Mouse (Mus musculus): ENCODE results near the gene Actrt2. TPM values are rescaled to one million over a fixed set of nuclear protein-coding genes. Genes with fewer than 3 reads are reported as not detected.

Actrt2 gene
- polyA plus RNA-seq, 1 experiment = not detected

DNA sequence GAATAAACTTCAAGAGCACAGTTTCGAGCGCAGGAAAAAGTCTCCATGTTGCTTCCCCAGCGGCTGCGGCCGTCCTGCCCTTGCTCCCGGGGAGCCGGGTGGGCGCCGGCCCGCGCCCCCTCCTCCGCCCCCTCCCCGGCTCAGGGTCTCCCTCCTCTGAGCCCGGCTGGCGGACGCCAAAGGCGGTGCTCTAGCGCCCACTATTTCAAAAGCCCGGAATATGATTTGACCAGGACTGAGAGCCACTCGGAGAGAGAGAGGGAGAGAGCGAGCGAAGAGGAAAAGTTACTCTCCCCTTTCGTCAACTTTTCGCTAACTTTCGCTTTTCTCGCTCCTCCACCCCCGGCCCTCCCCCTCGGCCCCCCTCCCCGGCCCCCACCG, 31.6 kb downstream of the Actrt2 start:
- DNase-seq (ENCODE audit: low read depth) = peak; percentile 90
- TF ChIP-seq CTCF (IDR thresholded peaks at IDR 0.05; ENCODE audit: borderline replicate concordance, extremely low read depth, insufficient read depth, insufficient read length) (peak; percentile 42; the same call in 1 of the 2 replicates), POLR2A (IDR thresholded peaks at IDR 0.05; ENCODE audit: borderline replicate concordance, extremely low read depth, insufficient read depth, insufficient read length, poor library complexity, severe bottlenecking) (no peak)

DNA sequence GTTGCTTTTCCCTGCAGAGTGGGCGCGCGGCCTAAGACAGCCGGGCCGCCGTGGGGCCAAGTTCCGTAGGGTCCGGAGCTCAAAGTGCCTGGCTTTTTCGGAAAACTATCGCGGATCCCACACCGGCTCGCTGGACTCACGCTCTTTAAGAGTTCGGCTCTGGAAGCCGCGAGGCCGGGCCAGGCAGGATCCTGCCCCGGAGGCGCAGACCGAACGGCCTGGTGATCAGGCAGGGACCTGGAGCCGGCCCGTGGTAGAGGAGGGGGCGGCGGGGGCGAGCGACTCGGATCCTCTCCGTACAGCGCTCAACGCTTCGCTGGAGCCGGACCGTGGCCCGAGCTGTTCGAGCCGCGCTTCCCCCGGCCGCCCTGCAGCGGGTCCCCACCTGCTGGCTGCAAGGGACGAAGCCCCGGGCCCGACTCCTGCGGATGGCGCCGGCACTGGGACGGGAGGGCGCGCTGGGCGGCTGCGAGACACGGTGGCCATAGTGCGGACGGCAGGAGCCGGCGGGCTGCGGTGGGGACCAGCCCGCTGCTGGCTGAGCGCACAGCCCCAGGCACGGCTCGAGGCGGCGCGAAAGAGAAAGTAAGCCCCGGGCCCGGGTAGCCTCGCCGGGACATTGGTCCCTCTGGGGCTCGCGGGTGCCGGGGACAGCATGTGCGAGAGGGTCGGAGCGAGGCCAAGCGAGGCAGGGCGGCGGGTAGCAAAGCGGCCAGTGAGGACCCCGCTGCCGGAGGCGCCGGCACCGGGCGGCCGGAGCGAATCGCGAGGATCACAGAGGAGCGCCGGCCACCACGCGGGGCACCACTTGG, 32.2 kb downstream of the Actrt2 start:
- peak; percentile 62 for DNase-seq (ENCODE audit: low read depth)
- TF ChIP-seq CTCF (IDR thresholded peaks at IDR 0.05; ENCODE audit: borderline replicate concordance, extremely low read depth, insufficient read depth, insufficient read length) = no peak
- TF ChIP-seq POLR2A (IDR thresholded peaks at IDR 0.05; ENCODE audit: borderline replicate concordance, extremely low read depth, insufficient read depth, insufficient read length, poor library complexity, severe bottlenecking) = no peak

DNA sequence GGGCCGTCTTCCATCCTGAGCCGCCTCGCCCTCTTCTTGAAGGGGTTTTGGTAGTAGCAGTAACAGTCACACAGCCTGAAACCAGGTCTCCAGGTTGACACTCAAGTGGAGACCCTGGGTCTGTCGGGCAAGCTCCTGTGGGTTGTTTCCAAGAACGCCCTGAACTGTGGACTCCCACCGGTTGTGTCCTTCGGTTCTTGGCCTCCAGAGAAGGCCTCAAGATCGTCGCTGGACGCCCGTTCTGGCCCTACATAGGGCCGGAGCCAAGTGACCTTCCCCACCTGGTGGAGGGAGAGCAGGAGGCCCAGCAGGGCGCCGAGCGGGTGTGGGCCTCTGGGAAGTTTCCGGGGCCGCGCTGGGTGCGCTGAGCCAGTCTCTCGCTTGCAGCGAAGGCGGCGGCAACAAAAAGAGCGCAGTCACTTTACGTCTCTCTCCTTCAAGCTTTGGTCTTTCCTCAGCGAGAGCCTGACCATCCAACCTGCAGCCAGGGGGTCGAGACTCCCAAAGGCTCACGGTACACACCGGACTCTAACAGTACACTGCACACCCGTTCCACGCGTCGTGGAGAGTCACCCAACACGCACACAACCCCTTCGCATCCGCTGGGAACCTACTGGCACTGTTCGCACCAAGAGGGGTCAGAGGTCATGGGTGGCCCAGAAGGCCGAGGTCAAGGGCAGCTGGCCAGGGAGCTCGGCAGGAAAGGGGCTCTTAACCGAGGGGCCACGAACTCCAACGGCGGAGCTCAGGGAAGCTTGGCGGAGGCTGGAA, 33.0 kb downstream of the Actrt2 start:
- no peak for TF ChIP-seq POLR2A (IDR thresholded peaks at IDR 0.05; ENCODE audit: borderline replicate concordance, extremely low read depth, insufficient read depth, insufficient read length, poor library complexity, severe bottlenecking)
- TF ChIP-seq CTCF (IDR thresholded peaks at IDR 0.05; ENCODE audit: borderline replicate concordance, extremely low read depth, insufficient read depth, insufficient read length) = no peak
- peak; percentile 47 for DNase-seq (ENCODE audit: low read depth)

GRCm38 (mm10) chr4:154634001-154634400, 33.7 kb downstream of the Actrt2 start:
- DNase-seq (ENCODE audit: low read depth) = no peak
- TF ChIP-seq CTCF (IDR thresholded peaks at IDR 0.05; ENCODE audit: borderline replicate concordance, extremely low read depth, insufficient read depth, insufficient read length) = no peak
- no peak for TF ChIP-seq POLR2A (IDR thresholded peaks at IDR 0.05; ENCODE audit: borderline replicate concordance, extremely low read depth, insufficient read depth, insufficient read length, poor library complexity, severe bottlenecking)

- peak; percentile 61 for DNase-seq (ENCODE audit: low read depth)
Measured at GRCm38 (mm10) chr4:154632800-154633764, 34.6 kb downstream of the Actrt2 start.

DNA sequence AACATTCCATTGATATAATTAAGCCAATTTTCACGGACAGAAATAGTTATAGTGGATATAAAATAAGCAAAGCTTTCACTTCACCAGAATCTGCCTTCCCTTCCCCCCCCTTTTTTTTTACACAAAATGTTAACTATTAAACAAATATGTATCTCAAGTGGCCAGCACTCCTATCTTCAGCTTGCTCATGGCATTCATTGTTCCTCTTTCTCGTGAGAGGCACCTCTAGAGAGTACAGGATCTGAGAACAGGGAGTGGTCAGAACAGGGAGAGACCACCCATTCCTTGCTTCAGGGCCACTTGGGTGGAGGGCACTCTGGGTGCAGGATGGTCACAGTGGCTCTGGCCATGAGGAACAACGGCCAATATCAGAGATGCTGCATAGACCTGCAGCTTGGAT, 36.9 kb downstream of the Actrt2 start:
- TF ChIP-seq POLR2A (IDR thresholded peaks at IDR 0.05; ENCODE audit: borderline replicate concordance, extremely low read depth, insufficient read depth, insufficient read length, poor library complexity, severe bottlenecking) (no peak), CTCF (IDR thresholded peaks at IDR 0.05; ENCODE audit: borderline replicate concordance, extremely low read depth, insufficient read depth, insufficient read length) (no peak)
- DNase-seq (ENCODE audit: low read depth) = no peak

More at GRCm38 (mm10) chr4:154632800-154633764, 34.6 kb downstream of the Actrt2 start:
- TF ChIP-seq CTCF (IDR thresholded peaks at IDR 0.05; ENCODE audit: borderline replicate concordance, extremely low read depth, insufficient read depth, insufficient read length) (no peak), POLR2A (IDR thresholded peaks at IDR 0.05; ENCODE audit: borderline replicate concordance, extremely low read depth, insufficient read depth, insufficient read length, poor library complexity, severe bottlenecking) (no peak)

DNA sequence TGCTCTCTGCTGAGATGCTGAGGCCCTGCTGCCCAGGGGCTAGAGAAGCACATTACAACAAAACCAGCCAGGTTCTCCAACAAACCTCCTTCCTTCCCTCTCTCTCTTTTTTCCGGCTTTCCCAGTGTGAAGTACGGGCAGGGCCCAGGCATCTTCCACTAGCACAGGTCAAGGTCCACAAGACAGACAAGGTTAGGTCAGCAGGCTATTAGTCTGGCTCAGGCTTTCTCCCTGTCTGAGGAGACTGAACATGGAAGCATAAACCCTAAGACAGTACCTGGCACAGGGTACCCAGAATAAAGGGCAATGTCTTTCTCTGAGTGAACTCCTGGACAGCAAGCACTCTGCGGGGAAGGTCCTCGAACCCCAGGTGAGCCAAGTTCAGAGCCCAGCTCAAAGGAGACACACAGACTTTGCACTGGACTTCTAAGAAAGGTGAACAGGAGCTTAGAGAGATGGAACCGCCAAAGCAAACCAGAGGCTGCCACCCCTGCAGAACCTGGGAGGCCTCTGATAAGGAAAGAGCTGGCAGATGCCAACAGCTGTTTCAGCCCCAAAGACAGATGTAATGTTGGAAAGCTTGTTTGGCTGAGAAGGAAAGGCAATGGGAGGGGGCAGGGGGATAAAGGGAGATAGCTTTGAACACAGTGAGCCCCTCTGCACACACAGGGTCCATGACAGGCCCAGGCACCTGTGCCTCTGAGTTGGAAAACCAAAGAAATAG, 40.1 kb downstream of the Actrt2 start:
- TF ChIP-seq POLR2A (IDR thresholded peaks at IDR 0.05; ENCODE audit: borderline replicate concordance, extremely low read depth, insufficient read depth, insufficient read length, poor library complexity, severe bottlenecking) (no peak), CTCF (IDR thresholded peaks at IDR 0.05; ENCODE audit: borderline replicate concordance, extremely low read depth, insufficient read depth, insufficient read length) (no peak)

DNA sequence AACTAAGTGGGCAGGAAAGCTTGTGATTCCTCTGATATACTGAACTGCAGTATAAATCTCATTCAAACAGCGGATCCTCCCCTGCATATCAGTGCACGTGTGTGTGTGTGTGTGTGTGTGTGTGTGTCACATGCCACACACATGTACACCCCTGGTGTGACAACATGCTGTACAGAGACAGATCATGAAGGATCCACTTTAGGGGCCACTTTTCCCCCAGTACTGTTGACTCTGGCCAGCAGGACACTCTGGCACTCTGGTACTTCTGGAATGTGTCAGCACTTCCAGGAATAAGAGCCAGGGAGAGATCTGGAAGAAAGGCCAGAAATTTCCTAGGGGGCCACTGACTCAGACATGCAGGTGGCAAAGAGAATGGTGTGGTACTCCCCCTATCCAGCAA, 41.4 kb downstream of the Actrt2 start:
- TF ChIP-seq CTCF (IDR thresholded peaks at IDR 0.05; ENCODE audit: borderline replicate concordance, extremely low read depth, insufficient read depth, insufficient read length) = no peak
- no peak for TF ChIP-seq POLR2A (IDR thresholded peaks at IDR 0.05; ENCODE audit: borderline replicate concordance, extremely low read depth, insufficient read depth, insufficient read length, poor library complexity, severe bottlenecking)

More for the DNA sequence above, 40.1 kb downstream of the Actrt2 start:
- no peak for DNase-seq (ENCODE audit: low read depth)

DNA sequence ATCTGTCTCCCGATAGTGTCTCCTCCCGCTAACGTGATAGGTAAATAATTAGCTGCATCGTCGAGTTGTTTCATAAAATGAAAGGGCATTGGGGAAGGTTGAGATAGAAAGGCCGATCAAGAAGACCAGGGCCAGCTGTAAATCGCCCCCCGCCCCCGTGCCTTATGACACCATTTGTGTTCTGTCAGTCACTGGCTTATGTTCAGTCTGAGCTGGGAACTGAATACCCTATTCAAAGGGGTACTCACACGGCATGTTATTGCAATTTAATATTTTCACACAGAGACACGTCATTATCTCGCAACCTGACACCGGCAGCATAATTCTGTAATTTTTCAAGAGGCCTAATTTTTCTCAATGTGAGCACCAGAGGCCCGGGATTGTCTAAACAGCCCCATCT, 42.0 kb downstream of the Actrt2 start:
- DNase-seq (ENCODE audit: low read depth) = no peak
- TF ChIP-seq POLR2A (IDR thresholded peaks at IDR 0.05; ENCODE audit: borderline replicate concordance, extremely low read depth, insufficient read depth, insufficient read length, poor library complexity, severe bottlenecking) (no peak), CTCF (IDR thresholded peaks at IDR 0.05; ENCODE audit: borderline replicate concordance, extremely low read depth, insufficient read depth, insufficient read length) (no peak)

More for the DNA sequence above, 41.4 kb downstream of the Actrt2 start:
- no peak for DNase-seq (ENCODE audit: low read depth)

DNA sequence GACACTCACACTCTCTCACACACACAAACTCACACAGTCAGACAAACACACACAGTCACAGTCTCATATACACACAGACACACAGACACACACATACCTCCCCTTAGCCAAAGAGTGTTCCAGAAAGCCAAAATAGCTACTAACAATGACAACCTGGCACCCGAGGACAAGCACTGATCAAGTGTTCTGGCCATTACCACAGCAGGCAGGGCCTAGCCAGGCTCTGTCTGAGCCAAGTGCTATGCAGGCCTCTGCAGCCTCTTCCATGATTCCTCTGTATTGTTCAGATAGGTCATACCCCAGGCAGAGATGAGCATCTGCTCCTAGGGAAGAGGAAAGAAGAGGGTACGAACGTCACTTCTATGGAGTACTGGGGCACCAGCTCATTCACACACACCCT, 44.4 kb downstream of the Actrt2 start:
- TF ChIP-seq POLR2A (IDR thresholded peaks at IDR 0.05; ENCODE audit: borderline replicate concordance, extremely low read depth, insufficient read depth, insufficient read length, poor library complexity, severe bottlenecking) (no peak), CTCF (IDR thresholded peaks at IDR 0.05; ENCODE audit: borderline replicate concordance, extremely low read depth, insufficient read depth, insufficient read length) (no peak)
- DNase-seq (ENCODE audit: low read depth) = no peak

Measured in brain, embryonic 14.5 days (tissue).